Mouse (Mus musculus): ENCODE data around the gene Steap3.
A peak's percentile ranks its signal among the peaks of the same experiment; 100 is the strongest.

Steap3 gene

GRCm38 (mm10) chr1:120249842-120250241 is 22.7 kb downstream of the Steap3 start:
- DNase-seq = no peak

- peak; percentile 17 for DNase-seq
Observed at GRCm38 (mm10) chr1:120248156-120248555, 24.3 kb downstream of the Steap3 start.

- no peak for DNase-seq
Observed at GRCm38 (mm10) chr1:120247351-120247750, 25.2 kb downstream of the Steap3 start.

GRCm38 (mm10) chr1:120246946-120247345 is 25.6 kb downstream of the Steap3 start:
- DNase-seq = no peak

- no peak for DNase-seq
Observed at GRCm38 (mm10) chr1:120245661-120246131, 26.8 kb downstream of the Steap3 start.

- DNase-seq = no peak
Observed at GRCm38 (mm10) chr1:120244646-120245045, 27.9 kb downstream of the Steap3 start.

GRCm38 (mm10) chr1:120243987-120244386 is 28.5 kb downstream of the Steap3 start:
- DNase-seq = no peak

- DNase-seq = no peak
Observed at GRCm38 (mm10) chr1:120237068-120237467, 35.4 kb downstream of the Steap3 start.

GRCm38 (mm10) chr1:120236424-120236823 is 36.1 kb downstream of the Steap3 start:
- no peak for DNase-seq

GRCm38 (mm10) chr1:120235631-120236215 is 36.8 kb downstream of the Steap3 start:
- no peak for DNase-seq

- no peak for DNase-seq
Observed at GRCm38 (mm10) chr1:120232170-120232569, 40.3 kb downstream of the Steap3 start.

GRCm38 (mm10) chr1:120231334-120231733 is 41.2 kb downstream of the Steap3 start:
- peak; percentile 32 for DNase-seq

GRCm38 (mm10) chr1:120229723-120230471 is 42.6 kb downstream of the Steap3 start:
- DNase-seq = no peak

GRCm38 (mm10) chr1:120223613-120224012 is 48.9 kb downstream of the Steap3 start:
- DNase-seq = no peak

GRCm38 (mm10) chr1:120221285-120221684 is 51.2 kb downstream of the Steap3 start:
- no peak for DNase-seq

GRCm38 (mm10) chr1:120220841-120221240 is 51.7 kb downstream of the Steap3 start:
- DNase-seq = no peak

- no peak for DNase-seq
Observed at GRCm38 (mm10) chr1:120208502-120209230, 63.8 kb downstream of the Steap3 start.

- no peak for DNase-seq
Observed at GRCm38 (mm10) chr1:120207568-120207967, 64.9 kb downstream of the Steap3 start.

- DNase-seq = no peak
Observed at GRCm38 (mm10) chr1:120204834-120205233, 67.7 kb downstream of the Steap3 start.

GRCm38 (mm10) chr1:120203836-120204235 is 68.7 kb downstream of the Steap3 start:
- no peak for DNase-seq

- no peak for DNase-seq
Observed at GRCm38 (mm10) chr1:120202542-120202941, 70.0 kb downstream of the Steap3 start.

- DNase-seq = no peak
Observed at GRCm38 (mm10) chr1:120198942-120199341, 73.6 kb downstream of the Steap3 start.

GRCm38 (mm10) chr1:120198151-120198550 is 74.4 kb downstream of the Steap3 start:
- no peak for DNase-seq

GRCm38 (mm10) chr1:120197189-120197588 is 75.3 kb downstream of the Steap3 start:
- peak; percentile 68 for DNase-seq
